Mouse (Mus musculus) ES-Bruce4 (cell line): ENCODE measurements around the gene Dut. TPM values are rescaled to one million over a fixed set of nuclear protein-coding genes. Genes with fewer than 3 reads are reported as not detected.
A peak's percentile ranks its signal among the peaks of the same experiment; 100 is the strongest.

Source experiments
- H3K27ac ChIP-seq: 2 replicates; pipeline ENCODE4 v1.5.1; 2012; ENCODE audit warnings: low read length, inconsistent platforms; ENCODE audit not compliant: insufficient read depth
- H3K27me3 ChIP-seq: 2 replicates; pipeline ENCODE4 v1.6.1; 2012; ENCODE audit warnings: mild to moderate bottlenecking, low read length, inconsistent platforms; ENCODE audit not compliant: control insufficient read depth, poor library complexity, insufficient read depth, severe bottlenecking
- H3K36me3 ChIP-seq: 2 replicates; pipeline ENCODE4 v1.6.1; 2012; ENCODE audit warnings: inconsistent platforms, mild to moderate bottlenecking, low read length, moderate library complexity; ENCODE audit not compliant: control insufficient read depth, poor library complexity, insufficient read depth, severe bottlenecking
- H3K4me1 ChIP-seq: one replicate; pipeline ENCODE4 v1.8.1; 2011; ENCODE audit warnings: low read length; ENCODE audit not compliant: control insufficient read depth, insufficient read depth
- H3K4me3 ChIP-seq: 2 replicates; pipeline ENCODE4 v1.5.1; 2011; ENCODE audit warnings: low read depth, mild to moderate bottlenecking, low read length
- H3K9ac ChIP-seq: 2 replicates; pipeline ENCODE4 v1.6.1; 2012; ENCODE audit warnings: low read depth, mild to moderate bottlenecking, inconsistent platforms; ENCODE audit not compliant: poor library complexity, severe bottlenecking
- H3K9me3 ChIP-seq: replicated peaks from 2 replicates; pipeline ENCODE4 v1.6.1; 2012; ENCODE audit warnings: mild to moderate bottlenecking, low read length, inconsistent platforms; ENCODE audit not compliant: control insufficient read depth, poor library complexity, insufficient read depth, severe bottlenecking
- CTCF ChIP-seq: IDR thresholded peaks from one replicate; pipeline ENCODE4 v1.8.1; 2011; ENCODE audit warnings: low read depth, low read length
- EP300 ChIP-seq: IDR thresholded peaks from 2 replicates; pipeline ENCODE4 v1.6.1; 2011; ENCODE audit warnings: low read depth, low read length; ENCODE audit not compliant: insufficient read depth
- POLR2A ChIP-seq: IDR thresholded peaks from one replicate; pipeline ENCODE4 v1.8.1; 2011; ENCODE audit warnings: low read length; ENCODE audit not compliant: insufficient read depth
- polyA plus RNA-seq: library from polyadenylated mRNA; stranded (reverse); fragments of >200 nt; gene quantifications from 2 replicates; pipeline ENCODE4 v1.2.4, GENCODE M21; 2011; ENCODE audit warnings: low read depth; ENCODE audit not compliant: missing spikeins, insufficient read depth, insufficient read length

The Dut gene
- polyA plus RNA-seq, 1 experiment, result 127 TPM

DNA sequence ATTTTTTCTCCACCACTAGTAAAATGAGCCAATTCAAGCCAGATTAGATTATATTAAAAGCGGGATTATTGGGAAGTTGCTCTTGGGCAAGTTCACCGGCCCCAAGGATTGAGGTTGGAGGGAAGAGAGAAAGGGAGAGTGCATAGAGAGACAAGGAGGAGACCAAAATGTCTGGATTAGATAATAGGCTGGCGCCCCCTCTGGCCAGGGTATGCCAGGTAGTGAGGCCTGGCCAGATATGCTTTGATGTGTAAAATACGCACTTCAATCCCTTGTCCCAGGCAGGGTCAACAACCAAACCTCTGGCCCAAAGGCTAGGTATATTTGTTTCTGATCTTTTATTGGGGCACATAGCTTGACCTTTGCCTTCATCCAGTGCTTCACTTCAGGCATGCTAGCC, 4.8 kb downstream of the Dut start:
- no peak overlapping the region for H3K27ac ChIP-seq
- H3K4me1 ChIP-seq, result peaks cover 2% of the 10 kb centered on the region
- no peak overlapping the region for H3K9ac ChIP-seq
- TF ChIP-seq EP300 (no peak), POLR2A (no peak), CTCF (peak; percentile 22)
- H3K4me3 ChIP-seq, result no peak overlapping the region
- H3K27me3 ChIP-seq, result no peaks in the 10 kb centered on the region
- peaks cover 76% of the 10 kb centered on the region for H3K36me3 ChIP-seq
- peaks cover 60% of the 10 kb centered on the region for H3K9me3 ChIP-seq

DNA sequence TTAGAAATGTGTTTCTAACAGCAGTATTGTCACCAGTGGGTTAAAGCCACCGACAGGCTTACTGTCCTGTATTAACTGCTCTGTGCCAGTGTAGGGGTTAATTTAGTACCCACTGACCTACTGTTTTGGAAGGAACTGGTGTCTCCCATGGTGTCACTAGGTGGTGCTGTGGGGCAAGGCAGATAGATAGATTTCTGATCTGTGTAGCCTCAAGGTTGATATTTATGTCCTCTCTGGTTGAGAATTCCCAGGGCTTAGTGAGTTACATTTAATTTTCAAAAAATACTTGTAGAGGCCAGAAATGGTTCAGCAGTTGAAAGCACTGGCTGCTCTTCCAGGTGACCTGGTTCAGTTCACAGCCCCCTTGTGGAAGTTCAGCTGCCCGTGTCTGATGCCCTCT, 5.3 kb downstream of the Dut start:
- peaks cover 5% of the 10 kb centered on the region for H3K4me1 ChIP-seq
- H3K36me3 ChIP-seq, result peaks cover 81% of the 10 kb centered on the region
- TF ChIP-seq POLR2A, result no peak
- TF ChIP-seq EP300, result no peak
- no peak for TF ChIP-seq CTCF
- peaks cover 60% of the 10 kb centered on the region for H3K9me3 ChIP-seq
- H3K27ac ChIP-seq, result no peak overlapping the region
- no peak overlapping the region for H3K9ac ChIP-seq
- H3K27me3 ChIP-seq, result no peaks in the 10 kb centered on the region
- H3K4me3 ChIP-seq, result no peak overlapping the region

DNA sequence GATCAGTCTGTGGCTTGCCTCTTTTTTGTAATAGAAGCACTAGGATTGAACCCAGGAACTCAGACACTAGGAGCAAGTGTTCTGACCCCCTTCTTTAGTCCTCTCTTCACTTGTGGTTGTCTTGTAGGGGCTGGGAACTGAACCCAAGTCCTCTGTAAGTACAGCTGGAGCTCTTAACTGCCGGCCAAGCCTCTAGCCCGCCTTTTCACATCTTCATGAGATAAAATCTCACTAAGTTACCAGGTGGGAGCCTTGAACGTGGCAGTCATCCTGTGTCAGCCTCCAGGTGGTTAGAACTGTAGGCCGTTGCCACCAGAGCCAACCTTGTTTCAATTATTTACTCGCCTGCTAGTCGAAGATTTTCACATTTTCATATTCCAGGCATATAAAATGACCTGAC, 6.7 kb downstream of the Dut start:
- TF ChIP-seq EP300 (no peak), POLR2A (no peak), CTCF (no peak)
- Histone ChIP-seq H3K36me3 (peaks cover 91% of the 10 kb centered on the region), H3K9ac (no peak overlapping the region), H3K27me3 (no peaks in the 10 kb centered on the region), H3K27ac (no peak overlapping the region), H3K4me1 (peaks cover 7% of the 10 kb centered on the region), H3K9me3 (peaks cover 60% of the 10 kb centered on the region), H3K4me3 (no peak overlapping the region)

DNA sequence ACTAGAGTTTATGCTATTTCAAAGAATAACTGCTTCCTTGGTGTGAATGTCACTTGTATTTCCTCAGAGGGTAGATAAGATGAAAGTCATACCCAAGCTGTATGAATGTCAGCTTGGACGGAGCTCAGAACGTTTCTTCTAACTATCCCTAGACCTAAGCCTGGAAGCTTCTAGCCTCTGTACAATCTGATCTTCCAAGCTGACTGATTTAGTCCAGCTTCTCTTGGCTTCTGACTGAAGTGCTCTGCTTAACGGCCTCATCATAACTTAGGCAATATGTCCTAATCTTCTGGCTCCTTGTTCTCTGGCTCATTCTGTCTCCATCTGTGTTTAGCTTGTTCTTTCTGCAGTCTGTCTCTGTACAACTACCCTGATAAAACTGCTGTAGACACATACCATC, 7.6 kb downstream of the Dut start:
- Histone ChIP-seq H3K27ac (no peak overlapping the region; the same call in 1 of the 2 replicates), H3K36me3 (peaks cover 82% of the 10 kb centered on the region), H3K4me3 (no peak overlapping the region), H3K9me3 (peaks cover 53% of the 10 kb centered on the region), H3K9ac (no peak overlapping the region), H3K4me1 (peaks cover 7% of the 10 kb centered on the region), H3K27me3 (no peaks in the 10 kb centered on the region)
- TF ChIP-seq EP300 (no peak), CTCF (no peak), POLR2A (no peak)

DNA sequence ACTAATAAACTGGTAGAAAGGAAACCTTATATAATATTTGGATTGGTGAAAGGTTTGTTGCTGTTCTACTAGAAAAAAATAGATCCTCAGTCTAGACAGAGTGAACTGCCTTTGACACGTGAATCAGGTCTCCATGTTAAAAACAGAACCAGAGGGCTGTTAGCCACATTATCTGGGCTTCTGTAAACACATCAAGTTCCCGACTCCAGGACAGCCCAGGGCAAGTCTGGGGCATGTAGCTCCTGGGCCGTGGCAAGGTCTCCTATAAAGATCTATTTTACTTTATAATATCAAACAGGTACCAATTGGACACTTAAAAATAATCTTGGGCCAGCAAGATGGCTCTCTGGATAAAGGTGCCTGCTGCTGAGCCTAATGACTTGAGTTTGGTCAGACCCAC, 8.9 kb downstream of the Dut start:
- no peak for TF ChIP-seq EP300
- no peak for TF ChIP-seq POLR2A
- no peak for TF ChIP-seq CTCF
- peaks cover 73% of the 10 kb centered on the region for H3K36me3 ChIP-seq
- H3K4me1 ChIP-seq, result peaks cover 7% of the 10 kb centered on the region
- H3K27ac ChIP-seq, result peak overlapping the region; percentile 96
- no peak overlapping the region; the same call in 1 of the 2 replicates for H3K9ac ChIP-seq
- H3K4me3 ChIP-seq, result no peak overlapping the region
- no peaks in the 10 kb centered on the region for H3K27me3 ChIP-seq
- H3K9me3 ChIP-seq, result peaks cover 41% of the 10 kb centered on the region

DNA sequence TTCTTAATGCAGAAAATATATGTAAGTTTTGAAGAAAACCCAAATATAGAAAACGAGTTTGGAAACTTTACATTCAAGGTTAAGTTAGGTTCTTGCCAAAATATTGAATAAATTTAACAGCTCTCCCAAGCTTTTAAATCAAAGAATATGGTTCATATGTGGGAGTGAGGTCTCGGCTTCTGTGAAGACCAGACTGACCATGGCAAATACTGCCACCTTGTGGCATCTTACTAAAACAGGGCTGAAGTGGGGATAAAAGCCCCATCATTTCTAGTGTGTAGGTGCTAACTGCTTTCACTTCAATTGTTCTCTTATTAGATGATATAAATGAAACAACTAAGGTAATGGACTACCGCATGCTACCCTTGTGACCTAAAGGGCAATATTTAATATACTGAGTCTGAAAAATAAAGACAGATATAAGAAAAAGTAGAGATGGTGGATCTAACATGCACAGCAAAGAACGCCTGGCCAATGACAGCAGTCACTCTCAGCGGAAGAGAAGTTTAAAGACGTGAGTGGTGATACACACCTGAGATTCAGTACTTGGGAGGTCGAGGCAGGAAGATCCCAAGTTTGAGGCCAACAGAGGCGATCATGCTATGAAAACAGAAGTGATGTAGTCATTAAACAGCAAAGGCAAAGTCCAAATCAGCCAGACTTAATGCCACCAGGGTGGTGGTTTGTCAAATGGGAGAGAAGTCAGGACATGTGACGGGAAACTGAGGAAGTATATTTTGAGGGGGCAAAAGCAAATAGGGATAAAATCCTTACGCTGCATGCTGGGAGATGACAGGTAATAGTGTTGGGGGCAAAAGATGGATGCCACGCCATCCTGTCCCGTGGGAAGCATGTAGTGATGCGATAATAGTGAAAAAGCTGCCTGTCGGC, 12.5 kb downstream of the Dut start:
- Histone ChIP-seq H3K9me3 (peaks cover 10% of the 10 kb centered on the region), H3K27me3 (no peaks in the 10 kb centered on the region), H3K36me3 (peaks cover 37% of the 10 kb centered on the region), H3K4me3 (no peak overlapping the region), H3K9ac (no peak overlapping the region), H3K27ac (no peak overlapping the region), H3K4me1 (peaks cover 9% of the 10 kb centered on the region)
- TF ChIP-seq CTCF, result no peak
- TF ChIP-seq POLR2A, result no peak
- TF ChIP-seq EP300, result no peak
